Mouse (Mus musculus) intestine, embryonic 15.5 days (tissue): ENCODE measurements around the gene Tmem63c. TPM values are rescaled to one million over a fixed set of nuclear protein-coding genes. Genes with fewer than 3 reads are reported as not detected.
A peak's percentile ranks its signal among the peaks of the same experiment; 100 is the strongest.

Source experiments
- ATAC-seq: fragments of 200-750 bp; cut with Nextera tagmentation; 2 replicates; pipeline ENCODE4 v1.8.0; 2017; ENCODE audit warnings: moderate TSS enrichment, moderate library complexity
- H3K27ac ChIP-seq: fragments of 300-500 bp; sonication (generic); 2 replicates; pipeline ENCODE4 v1.5.1; 2015; ENCODE audit warnings: mild to moderate bottlenecking, inconsistent platforms
- H3K27me3 ChIP-seq: fragments of 300-500 bp; sonication (generic); replicated peaks from 2 replicates; pipeline ENCODE4 v1.6.1; 2015; ENCODE audit warnings: inconsistent platforms
- H3K36me3 ChIP-seq: fragments of 300-500 bp; sonication (generic); 2 replicates; pipeline ENCODE4 v1.6.1; 2015; ENCODE audit warnings: inconsistent platforms
- H3K4me1 ChIP-seq: fragments of 300-500 bp; sonication (generic); replicated peaks from 2 replicates; pipeline ENCODE4 v1.6.1; 2015; ENCODE audit warnings: inconsistent platforms
- H3K4me2 ChIP-seq: fragments of 300-500 bp; sonication (generic); replicated peaks from 2 replicates; pipeline ENCODE4 v1.6.1; 2015; ENCODE audit warnings: mild to moderate bottlenecking, inconsistent platforms
- H3K4me3 ChIP-seq: fragments of 300-500 bp; sonication (generic); replicated peaks from 2 replicates; pipeline ENCODE4 v1.5.1; 2015; ENCODE audit warnings: inconsistent platforms
- H3K9ac ChIP-seq: fragments of 300-500 bp; sonication (generic); 2 replicates; pipeline ENCODE4 v1.6.1; 2015; ENCODE audit warnings: inconsistent platforms
- H3K9me3 ChIP-seq: fragments of 300-500 bp; sonication (generic); 2 replicates; pipeline ENCODE4 v1.6.1; 2016; ENCODE audit warnings: inconsistent platforms
- WGBS: fragments of 180-500 bp; shearing (Covaris S2); methylation state at CpG from one replicate; pipeline ENCODE4 v1.1.7; 2015; 5-methylcytosine and 5-hydroxymethylcytosine counted together
- polyA plus RNA-seq: library from polyadenylated mRNA; unstranded; fragments of >200 nt; fragmentation: Nextera tagmentation; extraction: Ambion mirVana; gene quantifications from 2 replicates; pipeline ENCODE4 v1.2.1, GENCODE M21; 2015

Tmem63c gene
- 0.44 and 0.63 TPM in 2 replicates for polyA plus RNA-seq

DNA sequence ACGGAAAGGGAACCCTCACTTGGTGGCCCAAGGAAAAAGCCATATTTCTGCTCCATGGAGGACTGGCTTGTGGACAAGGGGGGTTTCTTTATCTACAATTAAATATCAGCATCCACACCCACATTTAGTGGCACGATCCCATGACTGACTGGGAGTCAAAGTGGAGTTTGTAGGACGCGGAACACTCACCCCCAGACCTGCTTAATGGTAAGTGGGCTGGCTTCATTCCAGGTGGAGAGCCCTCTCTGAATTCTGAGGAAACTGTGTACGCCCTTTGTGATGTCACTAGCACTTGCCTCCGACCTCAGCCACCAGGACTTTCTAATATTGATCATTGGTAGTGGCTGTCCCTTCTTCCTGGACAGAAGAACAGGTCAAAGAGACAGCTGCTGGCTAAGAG lies at the start of gene Tmem63c:
Gene Tmem63c, plus strand, starts transcription at position 301 of the 400 bp plus-strand sequence.
- Histone ChIP-seq H3K9ac (no peak within 1 kb of the TSS), H3K4me1 (no peaks in the 10 kb centered on the region), H3K27me3 (peaks cover 2% of the 10 kb centered on the region; the same call in 1 of the 2 replicates), H3K4me2 (no peak within 1 kb of the TSS), H3K9me3 (no peaks in the 10 kb centered on the region), H3K4me3 (no peak within 1 kb of the TSS), H3K27ac (no peak within 1 kb of the TSS), H3K36me3 (no peaks in the 10 kb centered on the region)
- no peak for ATAC-seq
- WGBS = 74% methylated on average over 6 of the region's 6 CpGs

DNA sequence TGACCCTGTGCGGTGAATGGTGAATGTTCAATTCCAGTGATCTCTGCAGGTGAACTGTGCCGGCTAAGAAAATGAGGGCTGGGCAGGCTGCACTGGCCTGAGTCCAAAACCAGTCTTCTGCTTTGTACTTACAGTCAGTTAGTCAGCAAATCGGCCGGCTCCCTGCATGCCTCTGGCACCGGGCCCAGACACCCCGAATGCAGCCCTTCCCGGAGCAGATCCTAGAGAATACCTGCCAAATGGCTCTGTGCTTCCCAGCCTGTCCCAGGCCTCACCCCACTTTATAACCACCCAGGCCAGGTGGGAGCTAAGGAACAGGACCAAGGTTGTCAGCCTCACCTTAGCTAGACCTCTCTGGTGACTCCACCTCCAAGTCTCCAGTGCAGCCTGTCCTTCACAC lies 47.9 kb upstream of the Tmem63c start:
- H3K27ac ChIP-seq = 0 out of 2 replicates have a peak overlapping the region, but pooled peaks have one; percentile 42
- 0 out of 2 replicates have a peak overlapping the region, but pooled peaks have one; percentile 15 for H3K4me2 ChIP-seq
- WGBS = 19% methylated on average over 7 of the region's 7 CpGs
- no peaks in the 10 kb centered on the region for H3K9me3 ChIP-seq
- no peaks in the 10 kb centered on the region for H3K36me3 ChIP-seq
- H3K9ac ChIP-seq = no peak overlapping the region
- H3K27me3 ChIP-seq = peaks cover 9% of the 10 kb centered on the region; the same call in 1 of the 2 replicates
- ATAC-seq = peak; percentile 80
- no peak overlapping the region for H3K4me3 ChIP-seq
- H3K4me1 ChIP-seq = peaks cover 29% of the 10 kb centered on the region

- no peak overlapping the region for H3K27ac ChIP-seq
- 37% methylated on average over 8 of the region's 8 CpGs for WGBS
- peaks cover 14% of the 10 kb centered on the region for H3K27me3 ChIP-seq
Observed at GRCm38 (mm10) chr12:86973706-86974105, 47.4 kb upstream of the Tmem63c start.

DNA sequence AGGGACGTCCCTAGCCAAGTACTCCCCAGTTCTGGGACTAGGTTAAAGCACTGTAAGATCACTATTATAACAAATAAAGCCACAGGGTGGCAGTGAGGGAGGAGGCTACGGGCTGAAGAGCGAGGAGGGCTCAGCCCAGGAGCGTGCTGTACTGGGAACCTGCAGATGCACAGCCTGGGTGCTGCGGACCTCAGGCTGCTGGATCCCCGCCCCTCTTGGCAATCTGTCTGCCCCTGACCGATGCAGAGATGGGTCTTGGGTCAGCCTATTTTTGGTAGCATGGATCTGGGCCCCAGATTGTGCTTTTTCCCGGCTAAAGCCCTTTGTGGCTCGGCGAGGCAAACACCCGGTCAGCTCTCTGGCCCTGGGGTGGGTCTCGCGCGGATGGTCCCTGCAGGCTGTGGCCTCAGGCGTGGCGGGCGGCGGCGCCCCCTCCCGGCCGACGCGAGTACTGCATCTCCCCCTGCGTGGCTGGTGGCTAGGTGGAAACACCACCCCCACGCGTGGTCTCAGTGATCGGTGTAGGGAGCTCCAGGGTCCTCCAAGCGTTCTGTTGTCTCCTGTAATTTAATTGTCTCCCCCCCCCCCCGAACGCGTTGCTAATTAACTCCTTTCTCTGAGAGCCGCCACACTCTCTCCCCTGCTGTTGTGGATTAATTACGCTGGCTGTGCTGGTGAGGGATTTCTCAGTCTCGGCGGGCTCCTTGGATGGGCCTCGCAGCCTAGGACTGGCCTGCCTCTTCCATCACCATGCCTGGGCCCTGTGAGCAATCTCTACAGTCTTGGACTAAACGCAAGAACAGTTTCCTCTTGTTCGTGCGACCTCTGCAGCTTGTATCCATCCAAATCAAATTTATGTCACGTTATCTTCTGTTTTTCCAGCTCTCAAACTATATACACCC lies 46.5 kb upstream of the Tmem63c start:
- H3K27me3 ChIP-seq = peaks cover 14% of the 10 kb centered on the region
- H3K4me2 ChIP-seq = peak overlapping the region; percentile 61
- H3K4me1 ChIP-seq = peaks cover 30% of the 10 kb centered on the region
- 8% methylated on average over 40 of the region's 40 CpGs for WGBS
- H3K9ac ChIP-seq = 0 out of 2 replicates have a peak overlapping the region, but pooled peaks have one; percentile 11
- no peak overlapping the region for H3K27ac ChIP-seq
- no peaks in the 10 kb centered on the region for H3K36me3 ChIP-seq
- ATAC-seq = peak; percentile 57
- no peaks in the 10 kb centered on the region for H3K9me3 ChIP-seq
- H3K4me3 ChIP-seq = peak overlapping the region; percentile 8; the same call in 1 of the 2 replicates

More at GRCm38 (mm10) chr12:86973706-86974105, 47.4 kb upstream of the Tmem63c start:
- Histone ChIP-seq H3K9me3 (no peaks in the 10 kb centered on the region), H3K36me3 (no peaks in the 10 kb centered on the region), H3K4me3 (no peak overlapping the region), H3K4me1 (peaks cover 30% of the 10 kb centered on the region), H3K9ac (no peak overlapping the region), H3K4me2 (no peak overlapping the region)
- peak; percentile 16; the same call in 1 of the 2 replicates for ATAC-seq

GRCm38 (mm10) chr12:86975761-86976160 lies 45.4 kb upstream of the Tmem63c start:
- Histone ChIP-seq H3K4me2 (no peak overlapping the region), H3K36me3 (no peaks in the 10 kb centered on the region), H3K9ac (no peak overlapping the region), H3K27me3 (peaks cover 14% of the 10 kb centered on the region), H3K9me3 (no peaks in the 10 kb centered on the region), H3K4me1 (peaks cover 30% of the 10 kb centered on the region), H3K27ac (no peak overlapping the region), H3K4me3 (no peak overlapping the region)
- ATAC-seq = no peak
- 54% methylated on average over 10 of the region's 10 CpGs for WGBS

DNA sequence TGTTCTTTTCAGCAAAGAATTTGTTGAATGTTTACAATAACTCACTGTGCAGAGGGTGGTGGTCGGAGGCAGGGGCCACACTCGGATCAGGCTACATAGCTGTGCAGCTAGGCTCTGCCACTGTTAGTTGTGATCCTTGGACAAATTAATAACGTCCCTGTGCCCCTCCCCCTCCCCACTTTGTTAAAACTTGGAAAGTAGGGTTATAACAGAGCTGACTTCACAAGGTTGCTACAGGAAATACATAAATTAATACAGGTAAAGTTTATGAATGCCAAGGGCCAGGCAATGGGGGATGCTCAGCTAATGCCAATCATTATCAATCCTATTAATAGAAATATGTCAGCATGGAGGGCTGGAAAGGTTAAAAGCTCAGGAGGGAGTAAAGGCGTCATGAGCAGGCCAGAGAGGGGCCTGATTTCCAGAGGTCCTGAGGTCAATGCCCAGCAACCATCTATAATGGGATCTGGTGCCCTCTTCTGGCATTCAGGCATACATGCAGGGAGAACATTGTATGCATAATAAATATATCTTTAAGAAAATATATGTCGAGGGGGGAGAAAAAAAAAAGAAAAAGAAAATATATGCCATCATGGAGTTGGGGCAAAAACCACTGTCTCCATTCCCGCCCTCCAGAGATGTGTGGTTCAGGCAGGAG lies 44.5 kb upstream of the Tmem63c start:
- Histone ChIP-seq H3K27ac (no peak overlapping the region), H3K4me2 (no peak overlapping the region), H3K9me3 (no peaks in the 10 kb centered on the region), H3K4me1 (peaks cover 30% of the 10 kb centered on the region), H3K4me3 (no peak overlapping the region), H3K27me3 (peaks cover 14% of the 10 kb centered on the region), H3K36me3 (no peaks in the 10 kb centered on the region), H3K9ac (no peak overlapping the region)
- 48% methylated on average over 6 of the region's 6 CpGs for WGBS
- no peak for ATAC-seq

DNA sequence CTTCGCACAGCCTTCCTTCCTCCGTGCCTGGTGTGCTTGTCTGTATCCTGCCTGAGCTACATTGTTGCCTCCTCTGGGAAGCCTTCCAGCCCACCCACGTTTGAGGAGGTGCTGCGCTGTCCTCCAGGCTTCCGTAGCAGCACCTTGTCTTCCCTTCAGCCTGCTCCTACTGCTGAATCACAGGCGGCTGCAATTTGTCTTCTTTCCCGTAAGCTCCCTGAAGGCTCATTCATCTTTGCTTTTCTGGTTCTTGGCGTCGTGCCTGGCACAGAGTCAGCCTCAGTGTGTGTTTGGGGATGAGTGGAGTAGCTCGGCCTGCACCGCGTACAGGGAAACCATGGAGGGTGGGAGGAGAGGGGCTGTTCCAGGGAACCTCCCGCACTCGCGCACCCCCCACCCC lies 43.3 kb upstream of the Tmem63c start:
- Histone ChIP-seq H3K4me1 (peaks cover 29% of the 10 kb centered on the region), H3K9me3 (no peaks in the 10 kb centered on the region), H3K36me3 (no peaks in the 10 kb centered on the region), H3K9ac (no peak overlapping the region), H3K4me2 (no peak overlapping the region; the same call in 1 of the 2 replicates), H3K27me3 (peaks cover 17% of the 10 kb centered on the region), H3K27ac (no peak overlapping the region), H3K4me3 (no peak overlapping the region)
- ATAC-seq = no peak
- WGBS = 12% methylated on average over 15 of the region's 15 CpGs

DNA sequence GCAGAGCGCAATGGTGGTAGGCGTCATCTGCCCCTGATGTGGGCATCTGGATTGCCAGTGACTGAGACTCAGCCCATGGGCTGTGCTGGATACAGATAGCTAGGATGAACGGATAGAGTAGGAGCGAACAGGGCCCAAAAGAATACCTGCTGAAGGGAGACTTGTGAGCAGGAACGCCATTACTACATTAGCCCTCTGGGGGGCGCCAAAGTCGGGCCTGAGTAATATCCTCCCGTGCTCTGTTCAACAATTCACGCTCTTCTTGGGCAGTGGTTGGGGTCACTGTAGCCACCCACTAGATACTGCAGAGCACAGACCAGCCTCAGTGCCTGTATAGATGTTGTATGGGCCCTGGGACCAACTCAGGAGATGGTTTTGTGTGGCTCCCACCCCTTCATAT lies 40.0 kb upstream of the Tmem63c start:
- WGBS = 30% methylated on average over 9 of the region's 9 CpGs
- Histone ChIP-seq H3K4me3 (no peak overlapping the region), H3K36me3 (no peaks in the 10 kb centered on the region), H3K4me1 (0 out of 2 replicates have a peak, but pooled peaks cover 7% of the 10 kb centered on the region), H3K4me2 (no peak overlapping the region), H3K27ac (no peak overlapping the region), H3K9ac (no peak overlapping the region), H3K9me3 (no peaks in the 10 kb centered on the region), H3K27me3 (peaks cover 27% of the 10 kb centered on the region)
- ATAC-seq = no peak

DNA sequence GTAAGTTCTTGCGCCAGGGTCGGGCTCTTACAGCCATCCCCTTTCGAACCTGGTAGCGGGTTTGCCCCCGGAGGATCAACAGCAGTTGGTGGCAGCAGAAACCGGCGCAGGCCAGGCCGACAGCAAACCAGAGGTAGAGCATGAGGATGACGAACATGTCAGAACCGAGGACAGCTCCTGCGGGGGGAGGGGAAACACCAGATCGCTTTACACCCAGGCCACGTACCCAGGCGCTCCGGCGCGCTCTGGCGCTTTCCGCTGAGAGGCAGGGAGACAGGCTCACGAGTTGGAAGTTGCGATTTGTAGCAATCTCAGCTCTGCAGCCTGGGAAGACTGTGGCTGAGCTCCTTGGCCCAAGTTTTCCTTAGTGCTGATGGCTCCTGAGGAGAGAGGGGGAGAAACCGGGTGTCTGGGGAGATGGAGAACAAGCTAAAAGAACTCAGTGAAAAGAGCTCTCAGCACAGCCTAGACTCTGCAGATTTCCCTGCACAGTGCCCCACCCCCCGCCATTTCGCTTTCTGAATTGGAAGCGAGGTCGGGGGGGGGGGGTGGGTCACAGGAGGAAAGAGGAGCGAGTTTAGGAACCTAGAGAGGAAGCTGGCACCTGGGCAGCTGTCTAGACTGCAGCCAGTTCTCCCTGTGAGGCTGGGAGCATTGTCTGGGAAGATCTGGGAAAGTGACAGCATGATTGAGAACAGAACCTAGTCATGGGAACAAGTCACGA lies 37.5 kb upstream of the Tmem63c start:
- Histone ChIP-seq H3K4me1 (no peaks in the 10 kb centered on the region), H3K9ac (no peak overlapping the region), H3K9me3 (no peaks in the 10 kb centered on the region), H3K27me3 (peaks cover 33% of the 10 kb centered on the region), H3K4me3 (no peak overlapping the region), H3K36me3 (no peaks in the 10 kb centered on the region), H3K27ac (no peak overlapping the region), H3K4me2 (no peak overlapping the region)
- 4% methylated on average over 28 of the region's 28 CpGs for WGBS
- ATAC-seq = peak; percentile 45; the same call in 1 of the 2 replicates

GRCm38 (mm10) chr12:86984194-86984555 lies 37.0 kb upstream of the Tmem63c start:
- no peaks in the 10 kb centered on the region for H3K4me1 ChIP-seq
- H3K4me2 ChIP-seq = no peak overlapping the region
- H3K27me3 ChIP-seq = peaks cover 38% of the 10 kb centered on the region
- no peaks in the 10 kb centered on the region for H3K36me3 ChIP-seq
- no peak overlapping the region for H3K9ac ChIP-seq
- H3K9me3 ChIP-seq = no peaks in the 10 kb centered on the region
- WGBS = 12% methylated on average over 6 of the region's 6 CpGs
- ATAC-seq = no peak
- H3K4me3 ChIP-seq = no peak overlapping the region
- H3K27ac ChIP-seq = no peak overlapping the region

GRCm38 (mm10) chr12:86986562-86986961 lies 34.6 kb upstream of the Tmem63c start:
- no peaks in the 10 kb centered on the region for H3K9me3 ChIP-seq
- peaks cover 8% of the 10 kb centered on the region for H3K4me1 ChIP-seq
- H3K4me3 ChIP-seq = no peak overlapping the region
- H3K36me3 ChIP-seq = no peaks in the 10 kb centered on the region
- ATAC-seq = no peak
- peaks cover 62% of the 10 kb centered on the region for H3K27me3 ChIP-seq
- WGBS = 60% methylated on average over 4 of the region's 4 CpGs
- H3K27ac ChIP-seq = no peak overlapping the region
- H3K4me2 ChIP-seq = no peak overlapping the region
- H3K9ac ChIP-seq = no peak overlapping the region

DNA sequence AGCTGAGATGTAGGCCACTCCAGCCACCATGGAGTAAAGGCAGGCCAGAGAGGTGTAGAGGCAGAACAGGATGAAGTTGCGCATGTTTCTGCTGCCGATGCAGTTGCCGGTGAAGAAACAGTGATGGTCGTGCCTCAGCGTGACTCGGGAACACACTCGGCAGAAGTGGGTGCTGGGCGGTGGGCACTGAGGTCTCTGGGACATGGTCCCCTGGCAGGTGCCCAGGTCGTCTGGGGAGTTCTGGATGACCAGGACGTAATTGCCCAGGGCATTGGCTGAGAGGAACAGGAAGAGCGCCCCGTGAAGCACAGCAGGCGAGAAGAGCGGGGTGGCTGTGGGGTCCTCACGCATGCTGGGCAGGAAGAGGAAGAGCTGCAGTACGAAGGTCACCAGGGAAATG lies 32.9 kb upstream of the Tmem63c start:
- Histone ChIP-seq H3K27ac (no peak overlapping the region), H3K36me3 (no peaks in the 10 kb centered on the region), H3K9ac (no peak overlapping the region), H3K9me3 (no peaks in the 10 kb centered on the region), H3K27me3 (peaks cover 64% of the 10 kb centered on the region), H3K4me1 (peaks cover 8% of the 10 kb centered on the region), H3K4me3 (no peak overlapping the region), H3K4me2 (no peak overlapping the region)
- WGBS = 46% methylated on average over 16 of the region's 16 CpGs
- no peak for ATAC-seq
